ENCODE assay signal across 10 mouse cellular contexts in the genomic region with DNA sequence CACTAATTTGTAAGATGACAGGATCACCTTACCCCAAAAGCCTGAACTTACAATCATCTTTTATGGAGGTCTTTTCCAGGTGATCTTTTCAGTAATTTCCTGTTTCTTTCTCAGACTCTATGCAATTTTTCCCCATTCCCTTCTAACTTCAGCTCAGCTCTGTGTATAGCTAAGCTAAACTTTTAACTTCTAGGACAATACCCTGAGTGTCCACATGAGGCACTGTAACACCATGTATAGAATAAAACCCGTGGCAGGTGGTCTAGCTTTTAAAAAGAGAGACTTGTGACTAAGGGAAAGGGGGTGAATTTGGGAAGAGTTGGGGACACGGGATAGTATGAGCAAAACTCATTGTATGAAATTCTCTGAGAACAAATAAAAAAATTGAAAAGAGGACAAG. TPM values are rescaled to one million over a fixed set of nuclear protein-coding genes. Genes with fewer than 3 reads are reported as not detected.
DNase-seq lines count a peak whose midpoint lies in the region; ATAC-seq and TF ChIP-seq lines count a peak whose summit lies in the region.
"Had no signal": no experiment of that assay in that cellular context is flagged by ENCODE, and none has a peak within 500 bp of the region (broad histone marks: within the 10 kb centered on the region; RNA-seq: fewer than 3 reads in every experiment).

No protein-coding gene starts in this region.

- ATAC-seq in embryonic facial prominence, embryonic 11.5 days (replicated peaks; ENCODE audit: insufficient number of reproducible peaks, low FRiP score, low TSS enrichment, low read depth): peak; percentile 63; the same call in 1 of the 2 replicates
- ATAC-seq in liver, postnatal 0 days: no peak
- ATAC-seq in liver, embryonic 12.5 days: no peak

- no peak overlapping the region for H3K4me2 ChIP-seq in embryonic facial prominence, embryonic 11.5 days (ENCODE audit: low read depth, low read length)
- no peak overlapping the region for H3K4me2 ChIP-seq in liver, postnatal 0 days (ENCODE audit: low read depth, low read length)
- H3K4me2 ChIP-seq in liver, embryonic 12.5 days: no peak overlapping the region
- H3K4me2 ChIP-seq: limb, embryonic 12.5 days had no signal

- no peak for TF ChIP-seq EP300 in liver, postnatal 0 days (IDR thresholded peaks at IDR 0.05; ENCODE audit: low read depth)

- H3K9ac ChIP-seq in embryonic facial prominence, embryonic 11.5 days (replicated peaks; ENCODE audit: low read length): no peak overlapping the region
- H3K9ac ChIP-seq in liver, postnatal 0 days (replicated peaks): no peak overlapping the region
- no peak overlapping the region for H3K9ac ChIP-seq in liver, embryonic 12.5 days
- H3K9ac ChIP-seq: limb, embryonic 12.5 days had no signal

- 34% methylated on average over 2 of the region's 2 CpGs for WGBS in embryonic facial prominence, embryonic 11.5 days
- 27% methylated on average over 2 of the region's 2 CpGs for WGBS in embryonic facial prominence, embryonic 10.5 days
- WGBS in liver, postnatal 0 days (ENCODE audit: insufficient replicate concordance): 21% methylated on average over 2 of the region's 2 CpGs
- 11% methylated on average over 2 of the region's 2 CpGs for WGBS in liver, embryonic 12.5 days (ENCODE audit: insufficient replicate concordance)

- peak; percentile 64 for TF ChIP-seq CTCF in liver, postnatal 0 days (IDR thresholded peaks at IDR 0.05; ENCODE audit: low read depth)

- H3K36me3 ChIP-seq in embryonic facial prominence, embryonic 11.5 days (replicated peaks; ENCODE audit: control insufficient read depth, insufficient read depth, low read depth, low read length): no peaks in the 10 kb centered on the region
- no peaks in the 10 kb centered on the region for H3K36me3 ChIP-seq in embryonic facial prominence, embryonic 10.5 days (replicated peaks)
- H3K36me3 ChIP-seq in liver, postnatal 0 days (replicated peaks; ENCODE audit: insufficient read depth, low read length): no peaks in the 10 kb centered on the region
- H3K36me3 ChIP-seq in liver, embryonic 12.5 days: no peaks in the 10 kb centered on the region
- H3K36me3 ChIP-seq: limb, embryonic 12.5 days had no signal

- H3K4me3 ChIP-seq in embryonic facial prominence, embryonic 11.5 days (ENCODE audit: low read depth, low read length): no peak overlapping the region
- H3K4me3 ChIP-seq in embryonic facial prominence, embryonic 10.5 days: no peak overlapping the region
- H3K4me3 ChIP-seq in liver, postnatal 0 days (ENCODE audit: low read depth, low read length): no peak overlapping the region
- H3K4me3 ChIP-seq in liver, embryonic 12.5 days: no peak overlapping the region
- H3K4me3 ChIP-seq: erythroblast, embryonic 14.5 days; limb, embryonic 12.5 days had no signal

- no peaks in the 10 kb centered on the region; the same call in 1 of the 2 replicates for H3K9me3 ChIP-seq in embryonic facial prominence, embryonic 11.5 days (replicated peaks; ENCODE audit: control insufficient read depth, low read length)
- peaks cover 7% of the 10 kb centered on the region; the same call in 1 of the 2 replicates for H3K9me3 ChIP-seq in embryonic facial prominence, embryonic 10.5 days
- no peaks in the 10 kb centered on the region for H3K9me3 ChIP-seq in liver, postnatal 0 days (ENCODE audit: low read length)
- H3K9me3 ChIP-seq in liver, embryonic 12.5 days (replicated peaks): no peaks in the 10 kb centered on the region
- H3K9me3 ChIP-seq: limb, embryonic 12.5 days had no signal

- H3K27ac ChIP-seq in embryonic facial prominence, embryonic 11.5 days (replicated peaks; ENCODE audit: low read depth, low read length): no peak overlapping the region
- no peak overlapping the region for H3K27ac ChIP-seq in embryonic facial prominence, embryonic 10.5 days (replicated peaks)
- no peak overlapping the region for H3K27ac ChIP-seq in liver, postnatal 0 days (ENCODE audit: low read depth)
- H3K27ac ChIP-seq in liver, embryonic 12.5 days: no peak overlapping the region
- H3K27ac ChIP-seq: limb, embryonic 12.5 days had no signal

- DNase-seq in embryonic facial prominence, embryonic 11.5 days (ENCODE audit: low spot score): peak; percentile 76
- DNase-seq in embryonic facial prominence, embryonic 10.5 days (ENCODE audit: low spot score): no peak
- no peak for DNase-seq in liver, postnatal 0 days
- DNase-seq in cerebellum, postnatal 14 days: peak; percentile 73 to 74
- peak; percentile 31 for DNase-seq in kidney, postnatal 10 days
- peak; percentile 13 for DNase-seq in right cerebral cortex, postnatal 14 days
- no peak for DNase-seq in thymus, adult 18-20 months

- H3K27me3 ChIP-seq in embryonic facial prominence, embryonic 11.5 days (ENCODE audit: control insufficient read depth, insufficient read depth, low read length): no peaks in the 10 kb centered on the region
- no peaks in the 10 kb centered on the region for H3K27me3 ChIP-seq in embryonic facial prominence, embryonic 10.5 days (replicated peaks; ENCODE audit: low read depth, poor library complexity, severe bottlenecking)
- H3K27me3 ChIP-seq in liver, postnatal 0 days (ENCODE audit: insufficient read depth, low read length): no peaks in the 10 kb centered on the region
- H3K27me3 ChIP-seq in liver, embryonic 12.5 days (replicated peaks): no peaks in the 10 kb centered on the region
- H3K27me3 ChIP-seq: limb, embryonic 12.5 days had no signal

- H3K4me1 ChIP-seq in embryonic facial prominence, embryonic 11.5 days (ENCODE audit: control insufficient read depth, insufficient read depth, low read length): no peaks in the 10 kb centered on the region
- no peaks in the 10 kb centered on the region for H3K4me1 ChIP-seq in embryonic facial prominence, embryonic 10.5 days
- H3K4me1 ChIP-seq in liver, postnatal 0 days (ENCODE audit: insufficient read depth): no peaks in the 10 kb centered on the region
- H3K4me1 ChIP-seq in liver, embryonic 12.5 days: no peaks in the 10 kb centered on the region

RNA-seq across cellular contexts. Expression of a gene that starts 36.6 kb away (rescaled TPM):
- polyA plus RNA-seq in embryonic facial prominence, embryonic 11.5 days (2014; fragmentation: Nextera tagmentation; extraction: Ambion mirVana): 2.8 and 2.9 TPM in 2 replicates
- polyA plus RNA-seq in embryonic facial prominence, embryonic 10.5 days (2016; fragmentation: Nextera tagmentation; extraction: Ambion mirVana): 1.7 and 2.3 TPM in 2 replicates
- polyA plus RNA-seq in liver, postnatal 0 days (2015; fragmentation: Nextera tagmentation; extraction: Ambion mirVana): 0.71 and 0.90 TPM in 2 replicates
- 2.1 and 2.8 TPM in 2 replicates for polyA plus RNA-seq in liver, embryonic 12.5 days (2016; fragmentation: Nextera tagmentation; extraction: Ambion mirVana)
- polyA plus RNA-seq: erythroblast, embryonic 14.5 days had no signal

Comparison
In these comparisons a context has a peak if more than half of its experiments do, and no peak if none do; other contexts are left out.
1. DNase-seq: peak in embryonic facial prominence, embryonic 11.5 days (single experiment), cerebellum, postnatal 14 days (2 of 2), kidney, postnatal 10 days (single experiment) and right cerebral cortex, postnatal 14 days (single experiment); none in embryonic facial prominence, embryonic 10.5 days (single experiment), liver, postnatal 0 days (single experiment) and thymus, adult 18-20 months (0 of 2).